Mouse (Mus musculus) testis, adult 2 months (tissue): ENCODE results near the gene Serpinc1. TPM values are rescaled to one million over a fixed set of nuclear protein-coding genes. Genes with fewer than 3 reads are reported as not detected.

Source experiments
- H3K27ac ChIP-seq: fragments of 200-500 bp; 2 replicates; pipeline ENCODE4 v1.5.1; 2012; ENCODE audit warnings: low read depth, low read length; ENCODE audit not compliant: control insufficient read depth, insufficient read depth
- H3K27me3 ChIP-seq: fragments of 200-500 bp; 2 replicates; pipeline ENCODE4 v1.6.1; 2012; ENCODE audit warnings: mild to moderate bottlenecking, low read length, moderate library complexity; ENCODE audit not compliant: control insufficient read depth, insufficient read depth
- H3K36me3 ChIP-seq: fragments of 200-500 bp; 2 replicates; pipeline ENCODE4 v1.6.1; 2012; ENCODE audit warnings: mild to moderate bottlenecking, low read length; ENCODE audit not compliant: control insufficient read depth, insufficient read depth
- H3K4me1 ChIP-seq: fragments of 200-500 bp; 2 replicates; pipeline ENCODE4 v1.6.1; 2012; ENCODE audit warnings: low read length; ENCODE audit not compliant: control insufficient read depth, insufficient read depth
- H3K4me3 ChIP-seq: fragments of 200-500 bp; 2 replicates; pipeline ENCODE4 v1.5.1; 2012; ENCODE audit warnings: low read depth, mild to moderate bottlenecking, low read length, moderate library complexity, mixed read lengths; ENCODE audit not compliant: control insufficient read depth
- CTCF ChIP-seq: fragments of 200-500 bp; IDR thresholded peaks from 2 replicates; pipeline ENCODE4 v1.5.1; 2012; ENCODE audit warnings: low read depth, mild to moderate bottlenecking, inconsistent platforms, low read length, moderate library complexity; ENCODE audit not compliant: control insufficient read depth, insufficient read depth, insufficient replicate concordance
- POLR2A ChIP-seq: fragments of 200-500 bp; IDR thresholded peaks from 2 replicates; pipeline ENCODE4 v1.6.1; 2012; ENCODE audit warnings: low read depth, mild to moderate bottlenecking, inconsistent platforms, low read length, moderate library complexity; ENCODE audit not compliant: control insufficient read depth
- polyA plus RNA-seq: library from polyadenylated mRNA; depleted of rRNA; stranded (reverse); fragments of >200 nt; gene quantifications from 2 replicates; pipeline ENCODE4 v1.2.3, GENCODE M21; 2012; rRNA removed

Serpinc1 gene
- polyA plus RNA-seq, 1 experiment, result 0.69 TPM

- no peaks in the 10 kb centered on the region for H3K27me3 ChIP-seq
- H3K4me1 ChIP-seq, result no peaks in the 10 kb centered on the region
- no peak overlapping the region for H3K27ac ChIP-seq
- no peak overlapping the region for H3K4me3 ChIP-seq
- H3K36me3 ChIP-seq, result no peaks in the 10 kb centered on the region; the same call in none of the 2 replicates
- no peak for TF ChIP-seq CTCF
- no peak for TF ChIP-seq POLR2A
Observed at GRCm38 (mm10) chr1:161038004-161038403, 59.6 kb downstream of the Serpinc1 start.

GRCm38 (mm10) chr1:161038968-161039721 lies 60.8 kb downstream of the Serpinc1 start:
- H3K27me3 ChIP-seq, result no peaks in the 10 kb centered on the region
- no peak overlapping the region for H3K27ac ChIP-seq
- TF ChIP-seq POLR2A, result no peak
- no peak for TF ChIP-seq CTCF
- H3K4me1 ChIP-seq, result no peaks in the 10 kb centered on the region
- no peaks in the 10 kb centered on the region; the same call in none of the 2 replicates for H3K36me3 ChIP-seq
- H3K4me3 ChIP-seq, result no peak overlapping the region

- no peak overlapping the region for H3K27ac ChIP-seq
- H3K27me3 ChIP-seq, result no peaks in the 10 kb centered on the region
- no peak for TF ChIP-seq CTCF
- no peak for TF ChIP-seq POLR2A
- H3K36me3 ChIP-seq, result no peaks in the 10 kb centered on the region; the same call in none of the 2 replicates
- H3K4me3 ChIP-seq, result no peak overlapping the region
- no peaks in the 10 kb centered on the region for H3K4me1 ChIP-seq
Observed at GRCm38 (mm10) chr1:161039741-161040425, 61.5 kb downstream of the Serpinc1 start.

- Histone ChIP-seq H3K36me3 (no peaks in the 10 kb centered on the region; the same call in none of the 2 replicates), H3K4me3 (no peak overlapping the region), H3K27ac (no peak overlapping the region), H3K4me1 (no peaks in the 10 kb centered on the region), H3K27me3 (no peaks in the 10 kb centered on the region)
- no peak for TF ChIP-seq POLR2A
- TF ChIP-seq CTCF, result no peak
Observed at GRCm38 (mm10) chr1:161040426-161040770, 62.0 kb downstream of the Serpinc1 start.

GRCm38 (mm10) chr1:161040855-161041254 lies 62.5 kb downstream of the Serpinc1 start:
- H3K4me1 ChIP-seq, result no peaks in the 10 kb centered on the region
- H3K27me3 ChIP-seq, result no peaks in the 10 kb centered on the region
- TF ChIP-seq POLR2A, result no peak
- no peak for TF ChIP-seq CTCF
- H3K27ac ChIP-seq, result no peak overlapping the region
- no peak overlapping the region for H3K4me3 ChIP-seq
- H3K36me3 ChIP-seq, result no peaks in the 10 kb centered on the region; the same call in none of the 2 replicates

GRCm38 (mm10) chr1:161041261-161042020 lies 63.1 kb downstream of the Serpinc1 start:
- Histone ChIP-seq H3K27ac (no peak overlapping the region), H3K4me3 (no peak overlapping the region), H3K36me3 (no peaks in the 10 kb centered on the region; the same call in none of the 2 replicates), H3K27me3 (no peaks in the 10 kb centered on the region), H3K4me1 (no peaks in the 10 kb centered on the region)
- TF ChIP-seq CTCF (no peak), POLR2A (no peak)

GRCm38 (mm10) chr1:161046972-161047371 lies 68.6 kb downstream of the Serpinc1 start:
- Histone ChIP-seq H3K4me3 (no peak overlapping the region), H3K27ac (no peak overlapping the region), H3K36me3 (no peaks in the 10 kb centered on the region; the same call in 1 of the 2 replicates), H3K27me3 (no peaks in the 10 kb centered on the region), H3K4me1 (no peaks in the 10 kb centered on the region)
- TF ChIP-seq POLR2A, result no peak
- no peak for TF ChIP-seq CTCF

Other genes with a start within 250 kb of the Serpinc1 start
- 12.0 and 14.2 TPM in 2 replicates for gene Rabgap1l, start 185.4 kb upstream of the Serpinc1 start, polyA plus RNA-seq
- gene Rc3h1, start 72.2 kb upstream of the Serpinc1 start, polyA plus RNA-seq, result 34.6 and 34.7 TPM in 2 replicates
- 2.4 and 3.2 TPM in 2 replicates for gene Zbtb37, start 56.3 kb downstream of the Serpinc1 start, polyA plus RNA-seq
- 6.3 and 8.0 TPM in 2 replicates for gene Dars2, start 92.1 kb downstream of the Serpinc1 start, polyA plus RNA-seq
- gene Cenpl, start 92.1 kb downstream of the Serpinc1 start, polyA plus RNA-seq, result 5.5 and 5.7 TPM in 2 replicates
- gene Klhl20, start 152.9 kb downstream of the Serpinc1 start, polyA plus RNA-seq, result 4.4 and 6.1 TPM in 2 replicates
- 22.4 and 28.8 TPM in 2 replicates for gene Ankrd45, start 164.1 kb downstream of the Serpinc1 start, polyA plus RNA-seq
- gene Tex50, start 180.7 kb downstream of the Serpinc1 start, polyA plus RNA-seq, result 52.4 and 66.8 TPM in 2 replicates